Mouse (Mus musculus): ENCODE measurements around the gene Mtor.

Gene Mtor

DNA sequence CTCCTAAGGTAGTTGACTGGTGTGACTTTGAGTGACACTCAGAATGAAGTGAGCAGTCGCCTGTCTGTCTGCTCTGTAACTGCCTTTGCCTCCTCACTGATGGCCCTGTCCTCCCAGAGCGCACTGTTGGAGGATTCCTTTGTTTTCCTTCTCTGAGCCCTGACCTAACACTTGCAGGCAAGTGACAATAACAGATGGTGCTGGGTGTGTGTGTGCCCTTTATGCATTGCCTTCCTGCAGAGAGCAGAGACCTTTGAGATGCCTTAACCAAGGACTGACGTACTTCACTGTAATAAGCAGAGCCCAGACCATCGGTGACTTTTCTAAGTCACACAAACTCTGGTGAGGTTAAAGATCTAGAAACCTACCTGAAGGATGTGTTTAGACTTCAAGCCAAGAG, 82.9 kb downstream of the Mtor start:
- no peak for DNase-seq (ENCODE audit: low read depth, low spot score)

DNA sequence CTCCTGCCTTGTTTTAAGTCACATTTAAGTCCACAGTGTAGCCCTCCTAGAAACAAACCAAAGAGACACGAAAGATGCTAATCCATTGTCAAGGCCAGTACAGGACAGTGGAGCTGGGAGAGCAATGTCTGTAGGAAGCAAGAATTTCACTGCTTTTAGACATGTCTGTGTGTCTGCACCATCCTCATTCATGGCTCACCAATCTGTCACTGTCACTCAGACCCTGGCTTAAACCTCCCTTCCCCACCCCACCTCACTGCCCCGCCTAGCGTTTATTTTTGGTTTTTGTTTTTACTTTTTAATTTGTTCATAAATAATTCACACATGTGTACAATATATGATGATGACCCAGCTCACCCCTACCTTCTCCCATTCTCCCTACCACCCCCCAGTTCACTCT, 84.1 kb downstream of the Mtor start:
- DNase-seq (ENCODE audit: low read depth, low spot score) = no peak

DNA sequence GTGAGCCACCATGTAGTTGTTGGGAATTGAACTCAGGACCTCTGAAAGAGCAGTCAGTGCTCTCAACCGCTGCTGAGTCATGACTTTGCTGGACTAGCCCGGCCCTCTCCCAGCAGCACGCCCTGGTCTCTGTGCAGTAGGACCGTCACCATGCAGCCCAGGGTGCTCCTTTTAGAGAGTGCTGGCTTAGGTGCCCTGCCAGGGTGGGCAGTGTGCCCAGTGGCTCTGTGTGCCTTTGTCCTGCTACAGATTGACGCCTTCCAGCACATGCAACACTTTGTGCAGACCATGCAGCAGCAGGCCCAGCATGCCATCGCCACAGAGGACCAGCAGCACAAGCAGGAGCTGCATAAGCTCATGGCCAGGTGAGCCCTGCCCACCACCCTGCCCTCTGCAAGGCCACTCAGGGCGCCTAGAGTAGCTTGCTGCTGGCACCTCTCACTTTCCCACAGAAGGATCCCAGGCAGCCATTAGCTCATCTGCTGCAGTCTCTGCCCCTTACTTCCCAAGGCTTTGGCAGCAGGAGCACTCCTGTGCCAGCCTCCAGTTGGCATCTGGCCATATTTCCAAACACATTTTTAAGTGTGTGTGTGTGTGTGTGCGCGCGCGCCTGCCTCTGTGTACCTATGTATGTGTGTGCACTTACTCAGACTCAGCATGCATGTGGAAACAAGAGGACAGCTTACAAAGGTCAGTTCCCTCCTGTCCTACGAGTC, 85.4 kb downstream of the Mtor start:
- no peak for DNase-seq (ENCODE audit: low read depth, low spot score)

DNA sequence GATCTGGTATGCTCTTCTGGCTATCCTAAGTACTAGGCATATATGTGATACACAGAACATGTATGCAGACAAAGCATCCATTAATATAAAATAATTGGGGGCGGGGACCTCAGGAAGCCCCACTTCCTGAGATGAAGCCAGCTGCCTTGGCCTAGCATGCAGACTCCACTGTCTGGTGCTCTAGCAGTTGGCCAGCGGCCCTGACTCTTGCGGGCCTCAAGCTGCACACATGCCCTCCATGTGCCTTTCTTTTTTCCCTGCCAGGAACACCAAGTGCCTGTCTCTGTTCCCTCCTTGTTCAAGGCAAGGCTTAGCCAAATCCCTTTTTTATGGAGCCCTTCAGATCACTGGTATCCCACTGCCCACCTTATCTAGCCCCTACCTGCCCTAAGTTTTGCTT, 87.5 kb downstream of the Mtor start:
- DNase-seq (ENCODE audit: low read depth, low spot score) = no peak

- DNase-seq (ENCODE audit: low read depth, low spot score) = no peak
These were observed 100.7 kb downstream of the Mtor start for GRCm38 (mm10) chr4:148549106-148549505.

GRCm38 (mm10) chr4:148557766-148558165, 109.4 kb downstream of the Mtor start:
- DNase-seq (ENCODE audit: low read depth, low spot score) = no peak

- peak; percentile 80 for DNase-seq (ENCODE audit: low read depth, low spot score)
These were observed 110.0 kb downstream of the Mtor start, which contains the start of gene Exosc10 for GRCm38 (mm10) chr4:148558297-148559000. Gene Exosc10, plus strand, starts transcription at chr4:148558429.

DNA sequence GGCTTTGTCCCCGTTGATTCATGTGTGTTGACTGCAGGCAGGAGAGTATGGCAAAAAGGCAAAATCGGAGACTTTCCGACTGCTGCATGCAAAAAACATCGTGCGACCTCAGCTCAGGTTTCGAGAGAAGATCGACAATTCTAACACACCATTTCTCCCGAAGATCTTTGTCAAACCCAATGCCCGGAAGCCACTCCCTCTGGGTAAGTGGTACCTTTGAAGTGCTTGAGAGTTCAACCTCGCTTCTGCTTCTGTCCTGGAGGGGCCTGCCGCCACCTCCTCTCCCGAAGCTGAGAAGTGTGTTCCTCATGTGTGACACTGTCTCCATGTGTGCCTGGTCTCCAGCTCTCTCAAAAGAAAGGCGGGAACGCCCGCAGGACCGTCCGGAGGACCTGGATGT, 114.3 kb downstream of the Mtor start:
- no peak for DNase-seq (ENCODE audit: low read depth, low spot score)

DNA sequence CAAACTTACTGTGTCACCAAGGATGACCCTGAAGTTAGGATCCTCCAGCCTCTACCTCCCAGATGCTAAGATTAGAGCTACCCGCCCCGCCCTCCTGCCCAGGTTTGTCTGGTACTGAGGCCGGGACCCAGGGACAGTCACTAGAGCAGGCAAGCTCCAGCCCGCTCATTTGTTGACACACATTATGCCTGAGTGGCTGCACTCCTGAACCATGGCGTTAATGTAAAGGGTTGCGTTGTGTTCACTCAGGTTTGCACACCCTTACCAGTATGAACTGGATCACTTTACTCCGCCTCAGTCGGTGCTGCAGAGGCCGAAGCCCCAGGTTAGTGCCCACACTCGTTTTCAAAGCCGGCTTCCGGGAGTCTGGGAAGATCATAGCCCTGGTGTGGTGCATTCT, 115.2 kb downstream of the Mtor start:
- no peak for DNase-seq (ENCODE audit: low read depth, low spot score)

DNA sequence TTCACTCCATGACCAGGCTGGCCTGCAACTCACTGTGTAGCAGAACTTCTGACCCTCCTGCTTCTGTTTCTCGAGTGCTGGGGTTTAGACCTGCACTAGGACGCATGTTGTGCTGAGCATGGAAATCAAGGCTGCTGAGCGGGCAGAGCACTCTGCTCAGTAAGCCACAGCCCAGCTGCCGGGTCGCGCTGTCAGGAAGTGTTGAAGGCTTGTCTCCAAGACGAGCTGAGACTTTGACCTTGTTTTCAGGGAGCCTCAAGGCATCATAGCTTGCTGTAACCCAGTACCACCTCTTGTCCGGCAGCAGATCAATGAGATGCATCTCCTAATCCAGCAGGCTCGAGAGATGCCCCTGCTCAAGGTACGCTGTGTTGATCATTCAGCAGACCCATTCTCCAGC, 121.7 kb downstream of the Mtor start:
- DNase-seq (ENCODE audit: low read depth, low spot score) = no peak

DNA sequence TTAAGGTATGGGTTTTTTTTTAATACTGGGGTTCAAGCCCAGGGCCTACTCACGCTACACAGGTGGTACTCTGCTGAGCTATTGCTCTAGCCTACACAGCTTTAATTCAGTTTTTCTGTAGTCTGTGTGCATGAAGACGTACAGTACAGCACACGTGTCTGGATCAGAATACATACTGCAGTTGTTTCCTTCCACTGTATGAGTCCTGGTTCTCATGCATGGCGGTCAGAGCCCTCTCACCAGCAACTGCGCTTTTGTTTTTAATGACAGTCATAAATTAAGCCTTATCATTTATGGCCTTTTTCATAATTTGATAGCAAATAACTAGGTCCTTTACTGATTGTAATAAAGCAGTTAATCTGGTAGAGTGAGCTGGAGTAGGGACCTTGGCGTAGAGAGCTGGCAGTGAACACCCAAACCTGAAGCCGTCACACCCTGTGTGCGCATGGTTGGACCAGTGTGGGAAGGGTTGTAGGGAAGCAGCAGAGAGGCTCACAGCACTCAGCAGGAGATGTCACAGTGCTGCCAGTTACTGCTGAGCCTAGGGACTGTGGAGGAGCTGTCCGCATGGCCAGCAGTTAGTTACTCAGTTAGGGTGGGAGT, 122.4 kb downstream of the Mtor start:
- DNase-seq (ENCODE audit: low read depth, low spot score) = no peak

GRCm38 (mm10) chr4:148573222-148573621, 124.8 kb downstream of the Mtor start:
- DNase-seq (ENCODE audit: low read depth, low spot score) = no peak

GRCm38 (mm10) chr4:148580765-148581164, 132.4 kb downstream of the Mtor start:
- DNase-seq (ENCODE audit: low read depth, low spot score) = no peak

DNA sequence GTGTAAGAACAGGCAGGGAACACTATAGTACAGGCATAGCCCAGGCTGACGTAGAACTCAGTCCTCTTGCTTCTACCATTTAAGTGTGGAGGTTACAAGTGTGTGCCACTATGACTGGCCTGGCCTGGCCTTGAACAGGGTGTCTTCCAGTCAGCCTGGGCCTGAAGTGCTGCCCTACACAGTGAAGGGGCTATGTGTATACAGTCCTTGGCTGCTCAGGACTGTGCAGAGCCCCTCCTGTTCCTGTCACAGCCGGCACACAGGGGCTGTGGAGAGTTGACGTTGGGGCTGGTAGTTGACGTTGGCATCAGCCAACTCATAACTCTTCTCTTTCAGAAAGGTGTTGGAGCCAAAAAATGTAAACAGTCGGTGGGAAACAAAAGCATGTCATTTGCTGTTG, 133.0 kb downstream of the Mtor start:
- DNase-seq (ENCODE audit: low read depth, low spot score) = no peak

DNA sequence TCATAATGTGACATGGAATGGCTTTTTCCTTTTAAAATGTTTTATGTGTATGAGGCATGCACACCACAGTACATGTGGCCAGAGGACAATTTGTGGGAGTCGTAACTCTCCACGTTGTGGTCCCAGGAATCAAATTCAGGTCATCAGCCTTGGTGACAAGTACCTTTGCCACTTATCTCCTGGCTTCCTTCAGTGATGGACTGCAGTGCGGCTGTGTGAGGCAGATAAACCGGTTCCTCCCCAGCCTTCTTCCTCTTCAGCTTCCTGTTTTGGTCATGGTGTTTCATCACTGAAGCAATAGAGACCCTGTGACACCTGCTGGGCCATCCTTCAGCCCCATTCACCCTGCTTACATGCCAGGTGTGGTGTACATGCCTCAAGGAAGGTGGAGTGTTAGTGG, 134.8 kb downstream of the Mtor start:
- no peak for DNase-seq (ENCODE audit: low read depth, low spot score)

- DNase-seq (ENCODE audit: low read depth, low spot score) = no peak
These were observed 138.2 kb downstream of the Mtor start for GRCm38 (mm10) chr4:148586648-148587047.

GRCm38 (mm10) chr4:148588793-148589192, 140.4 kb downstream of the Mtor start:
- DNase-seq (ENCODE audit: low read depth, low spot score) = no peak

DNA sequence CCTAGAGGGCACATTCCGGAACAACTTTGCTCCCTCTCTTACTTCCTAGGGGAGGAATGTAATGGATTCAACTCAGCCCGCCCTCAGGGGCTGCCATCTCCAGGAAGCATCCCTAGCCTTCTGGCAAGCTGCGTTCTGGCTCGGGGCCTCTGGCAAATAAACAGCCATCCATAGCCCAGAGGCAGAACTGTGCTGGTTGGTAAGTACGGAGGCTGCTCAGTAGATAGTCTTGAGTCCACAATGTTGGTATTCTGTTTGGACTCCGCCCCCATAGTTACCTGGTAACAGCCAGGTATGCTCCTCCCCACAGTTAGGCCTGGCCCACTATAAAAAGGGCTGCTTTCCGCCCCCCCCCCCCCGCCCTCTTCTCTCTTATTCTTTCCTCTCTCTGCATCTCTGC, 141.2 kb downstream of the Mtor start:
- DNase-seq (ENCODE audit: low read depth, low spot score) = no peak

GRCm38 (mm10) chr4:148590421-148591170, 142.2 kb downstream of the Mtor start:
- DNase-seq (ENCODE audit: low read depth, low spot score) = no peak

DNA sequence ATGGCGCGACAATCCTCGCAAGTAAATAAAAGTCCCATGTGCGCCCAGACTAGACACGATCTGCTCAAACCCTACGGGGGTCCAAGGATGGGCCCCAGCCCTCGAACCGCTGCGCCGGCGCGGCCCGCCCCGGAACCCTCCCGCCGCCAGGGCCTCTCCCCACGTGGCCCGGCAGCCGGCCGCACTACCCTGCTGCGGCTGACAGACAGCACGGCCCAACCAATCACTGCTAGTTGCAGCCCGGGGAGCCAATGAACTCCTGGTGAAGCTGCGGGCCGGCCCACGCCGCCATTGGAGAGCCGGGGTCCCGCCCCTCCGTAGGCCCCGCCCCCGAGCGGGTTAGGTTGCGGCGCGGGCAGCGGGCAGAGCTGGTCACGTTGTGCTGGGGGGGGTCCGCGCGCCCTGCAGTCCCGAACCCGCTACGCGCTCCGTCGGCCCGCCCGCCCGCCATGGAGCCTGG, 142.8 kb downstream of the Mtor start, which contains the start of gene Srm:
TSS of gene Srm (plus strand) at position 333 of the 460 bp plus-strand sequence.
- peak; percentile 97 for DNase-seq (ENCODE audit: low read depth, low spot score)

GRCm38 (mm10) chr4:148591637-148592380, 143.4 kb downstream of the Mtor start:
- DNase-seq (ENCODE audit: low read depth, low spot score) = no peak
